Mouse (Mus musculus): Measurements from ENCODE around the gene Tmem79. TPM values are rescaled to one million over a fixed set of nuclear protein-coding genes. Genes with fewer than 3 reads are reported as not detected.

The Tmem79 gene
- polyA plus RNA-seq, 1 experiment from 2014 or later: 26.0 TPM

Other genes starting within 250 kb of the Tmem79 start
- gene Mef2d, start 193.8 kb downstream of the Tmem79 start, polyA plus RNA-seq (2015; fragmentation: Nextera tagmentation; extraction: Ambion mirVana): 31.0 and 31.1 TPM in 2 replicates
- 15.8 and 20.1 TPM in 2 replicates for gene Rhbg, start 81.4 kb downstream of the Tmem79 start, polyA plus RNA-seq (2015; fragmentation: Nextera tagmentation; extraction: Ambion mirVana)
- gene Gm38392, start 48.9 kb downstream of the Tmem79 start, polyA plus RNA-seq (2015; fragmentation: Nextera tagmentation; extraction: Ambion mirVana): 0.60 and 2.2 TPM in 2 replicates
- 14.3 and 16.3 TPM in 2 replicates for gene Tsacc, start 39.1 kb downstream of the Tmem79 start, polyA plus RNA-seq (2015; fragmentation: Nextera tagmentation; extraction: Ambion mirVana)
- 443 TPM in 2 replicates for gene Cct3, start 39.0 kb downstream of the Tmem79 start, polyA plus RNA-seq (2015; fragmentation: Nextera tagmentation; extraction: Ambion mirVana)
- 212 and 214 TPM in 2 replicates for gene Glmp, start 11.1 kb downstream of the Tmem79 start, polyA plus RNA-seq (2015; fragmentation: Nextera tagmentation; extraction: Ambion mirVana)
- 41.8 and 48.6 TPM in 2 replicates for gene Smg5, start 112 bp upstream of the Tmem79 start, polyA plus RNA-seq (2015; fragmentation: Nextera tagmentation; extraction: Ambion mirVana)
- 8.3 and 10.1 TPM in 2 replicates for gene Paqr6, start 28.4 kb upstream of the Tmem79 start, polyA plus RNA-seq (2015; fragmentation: Nextera tagmentation; extraction: Ambion mirVana)
- 19.8 and 20.4 TPM in 2 replicates for gene Bglap3, start 36.6 kb upstream of the Tmem79 start, polyA plus RNA-seq (2015; fragmentation: Nextera tagmentation; extraction: Ambion mirVana)
- 13.8 and 15.5 TPM in 2 replicates for gene Bglap2, start 42.6 kb upstream of the Tmem79 start, polyA plus RNA-seq (2015; fragmentation: Nextera tagmentation; extraction: Ambion mirVana)
- 18.4 and 35.5 TPM in 2 replicates for gene Bglap, start 48.3 kb upstream of the Tmem79 start, polyA plus RNA-seq (2015; fragmentation: Nextera tagmentation; extraction: Ambion mirVana)
- 96.0 and 108 TPM in 2 replicates for gene Pmf1, start 74.2 kb upstream of the Tmem79 start, polyA plus RNA-seq (2015; fragmentation: Nextera tagmentation; extraction: Ambion mirVana)
- gene Slc25a44, start 89.0 kb upstream of the Tmem79 start, polyA plus RNA-seq (2015; fragmentation: Nextera tagmentation; extraction: Ambion mirVana): 16.3 and 17.9 TPM in 2 replicates
- gene Sema4a, start 125.0 kb upstream of the Tmem79 start, polyA plus RNA-seq (2015; fragmentation: Nextera tagmentation; extraction: Ambion mirVana): 18.5 and 21.9 TPM in 2 replicates
- gene Lmna, start 173.8 kb upstream of the Tmem79 start, polyA plus RNA-seq (2015; fragmentation: Nextera tagmentation; extraction: Ambion mirVana): 625 and 678 TPM in 2 replicates
- 22.5 and 22.8 TPM in 2 replicates for gene Mex3a, start 196.2 kb upstream of the Tmem79 start, polyA plus RNA-seq (2015; fragmentation: Nextera tagmentation; extraction: Ambion mirVana)
- 96.3 and 107 TPM in 2 replicates for gene Rab25, start 212.2 kb upstream of the Tmem79 start, polyA plus RNA-seq (2015; fragmentation: Nextera tagmentation; extraction: Ambion mirVana)
- gene Lamtor2, start 216.9 kb upstream of the Tmem79 start, polyA plus RNA-seq (2015; fragmentation: Nextera tagmentation; extraction: Ambion mirVana): 183 and 199 TPM in 2 replicates
- 44.4 and 47.6 TPM in 2 replicates for gene Ubqln4, start 217.6 kb upstream of the Tmem79 start, polyA plus RNA-seq (2015; fragmentation: Nextera tagmentation; extraction: Ambion mirVana)
- gene Ssr2, start 239.7 kb upstream of the Tmem79 start, polyA plus RNA-seq (2015; fragmentation: Nextera tagmentation; extraction: Ambion mirVana): 339 and 341 TPM in 2 replicates

Data from embryonic facial prominence, embryonic 15.5 days (tissue).